Mouse (Mus musculus) embryonic fibroblast, embryonic 13.5 days (primary cell): ENCODE data around the gene Myrf. TPM values are rescaled to one million over a fixed set of nuclear protein-coding genes. Genes with fewer than 3 reads are reported as not detected.

Source experiments
- H3K27ac ChIP-seq: 2 replicates; pipeline ENCODE4 v1.5.1; 2012; ENCODE audit warnings: low read length, control low read depth, inconsistent platforms; ENCODE audit not compliant: insufficient read depth
- H3K4me1 ChIP-seq: 2 replicates; pipeline ENCODE4 v1.6.1; 2011; ENCODE audit warnings: low read length; ENCODE audit not compliant: control insufficient read depth, insufficient read depth
- H3K4me3 ChIP-seq: 2 replicates; pipeline ENCODE4 v1.5.1; 2011; ENCODE audit warnings: mild to moderate bottlenecking, control low read depth, low read length; ENCODE audit not compliant: insufficient read depth
- CTCF ChIP-seq: IDR thresholded peaks from 2 replicates; pipeline ENCODE4 v1.5.1; 2011; ENCODE audit warnings: mild to moderate bottlenecking, control low read depth, low read length, moderate library complexity, borderline replicate concordance; ENCODE audit not compliant: insufficient read depth
- POLR2A ChIP-seq: IDR thresholded peaks from 2 replicates; pipeline ENCODE4 v1.6.1; 2011; ENCODE audit warnings: low read depth, mild to moderate bottlenecking, control low read depth, low read length, moderate library complexity
- polyA plus RNA-seq: library from polyadenylated mRNA; stranded (reverse); fragments of >200 nt; gene quantifications from 2 replicates; pipeline ENCODE4 v1.2.4, GENCODE M21; 2011; ENCODE audit warnings: low read depth; ENCODE audit not compliant: missing spikeins, insufficient read length

Myrf gene
- 2.1 and 2.5 TPM in 2 replicates for polyA plus RNA-seq

DNA sequence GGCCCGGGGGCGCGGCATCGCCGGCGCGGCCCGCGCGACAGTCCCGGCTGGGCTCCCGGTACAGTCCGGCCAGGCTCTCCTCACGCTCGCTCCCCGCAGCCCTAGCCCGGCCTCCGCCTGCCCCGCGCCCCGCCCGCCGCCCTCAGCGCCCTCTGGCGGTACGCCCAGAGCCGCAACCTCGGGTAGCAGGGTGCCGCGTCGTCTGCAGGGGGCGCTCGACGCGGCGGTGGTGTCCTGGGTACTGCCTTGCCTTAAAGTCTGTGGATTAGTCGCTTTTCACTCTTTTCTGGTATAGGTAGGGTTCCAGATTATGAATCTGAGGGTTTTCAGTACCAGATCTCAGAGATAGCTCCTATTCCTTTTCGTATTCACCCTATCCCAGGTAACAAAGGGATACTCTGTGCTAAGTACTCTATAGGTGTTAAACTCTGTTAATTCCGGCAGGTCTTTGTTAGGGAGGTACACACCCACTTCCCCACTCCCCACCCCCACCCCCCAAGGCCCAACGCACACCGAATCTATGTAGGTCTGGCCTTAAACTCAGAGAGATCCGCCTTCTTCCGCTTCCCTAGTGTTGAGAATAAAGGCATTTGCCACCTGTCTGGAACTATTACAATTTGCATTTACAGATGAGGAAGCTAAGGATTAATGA is at the start of gene Myrf:
Myrf (minus strand) TSS at position 95 of the 652 bp plus-strand sequence.
- no peak for TF ChIP-seq POLR2A
- TF ChIP-seq CTCF: peak; percentile 98
- peak within 1 kb of the TSS; percentile 12; the same call in 1 of the 2 replicates for H3K4me3 ChIP-seq
- H3K4me1 ChIP-seq: no peaks in the 10 kb centered on the region
- no peak within 1 kb of the TSS for H3K27ac ChIP-seq

DNA sequence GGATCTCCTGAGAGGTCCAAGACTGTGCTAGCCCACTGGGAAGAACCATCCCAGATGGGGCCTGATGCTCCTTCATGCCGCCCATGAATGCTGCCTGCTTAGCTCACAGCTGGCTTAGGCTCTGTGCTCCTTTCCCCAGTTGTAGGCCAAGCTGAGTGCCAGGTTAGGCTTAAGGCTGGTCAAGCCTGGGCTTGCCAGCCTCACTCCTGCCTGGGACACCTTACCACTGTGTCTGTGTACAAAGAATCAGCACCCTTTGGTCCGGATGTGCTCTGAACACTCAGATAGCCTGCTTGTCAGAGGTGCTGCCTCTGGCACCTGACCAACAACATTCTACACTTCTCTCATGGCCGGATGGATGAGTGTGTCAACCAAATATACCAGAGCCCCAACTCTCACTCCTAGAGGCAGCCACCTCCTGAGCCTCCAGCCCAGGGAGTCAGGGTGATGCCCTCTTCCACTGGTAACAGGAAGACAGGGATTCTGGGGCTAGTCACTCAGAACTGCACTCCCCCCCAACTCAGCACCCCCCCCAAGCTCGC is 49.1 kb upstream of the Myrf start:
- H3K4me1 ChIP-seq: peaks cover 7% of the 10 kb centered on the region
- H3K4me3 ChIP-seq: no peak overlapping the region
- H3K27ac ChIP-seq: peak overlapping the region; percentile 2; the same call in 1 of the 2 replicates
- TF ChIP-seq POLR2A (no peak), CTCF (no peak)

DNA sequence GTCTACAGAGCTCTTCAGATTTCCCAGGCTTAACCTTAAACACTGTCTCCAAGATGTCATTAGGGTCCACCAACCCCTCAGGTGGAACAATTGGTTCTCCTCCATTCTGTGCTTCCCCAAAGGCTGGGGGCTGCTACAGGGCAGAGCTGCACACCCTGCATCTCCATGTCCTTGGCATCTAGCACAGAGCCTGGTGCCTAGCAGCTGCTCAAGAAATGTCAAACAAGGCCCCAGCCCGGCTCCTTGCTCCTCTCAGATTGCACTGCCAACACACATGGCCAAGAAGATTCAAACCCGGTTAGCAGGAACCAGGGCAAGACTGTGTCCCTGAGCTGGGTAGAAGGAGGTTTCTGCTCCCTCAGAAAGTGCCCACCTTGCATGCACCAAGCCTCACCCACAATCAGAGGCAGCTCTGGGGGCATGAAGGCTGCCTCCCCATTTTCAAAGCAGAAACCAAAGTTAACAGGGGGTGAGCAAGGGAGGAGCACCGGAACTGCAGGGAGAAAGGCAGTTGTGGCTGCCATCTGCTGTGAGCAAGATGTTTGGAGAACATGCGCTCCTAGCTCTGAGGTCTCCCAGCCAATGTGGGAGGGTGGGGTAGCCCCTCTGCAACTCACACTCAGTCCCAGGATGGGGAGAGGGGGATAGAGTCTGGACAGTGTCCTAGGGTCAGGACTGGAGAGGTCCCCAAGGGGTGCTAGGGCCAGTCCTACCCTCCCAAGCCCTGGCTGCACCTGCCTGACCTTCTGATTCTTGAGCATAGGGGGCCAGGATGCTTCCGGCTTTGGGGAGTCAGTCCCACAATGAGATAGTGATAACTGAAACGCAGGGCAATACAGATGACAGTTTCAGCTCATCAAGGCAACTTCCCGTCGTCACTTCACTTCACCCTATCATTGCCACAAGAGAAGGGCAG is 47.8 kb upstream of the Myrf start:
- Histone ChIP-seq H3K4me3 (no peak overlapping the region), H3K4me1 (peaks cover 7% of the 10 kb centered on the region), H3K27ac (no peak overlapping the region)
- no peak for TF ChIP-seq POLR2A
- no peak for TF ChIP-seq CTCF

- Histone ChIP-seq H3K4me3 (no peak overlapping the region), H3K27ac (no peak overlapping the region), H3K4me1 (peaks cover 7% of the 10 kb centered on the region)
- TF ChIP-seq POLR2A (no peak), CTCF (no peak)
Measured at GRCm38 (mm10) chr19:10286458-10286872, 45.9 kb upstream of the Myrf start.

GRCm38 (mm10) chr19:10280771-10281540 is 40.4 kb upstream of the Myrf start:
- H3K4me1 ChIP-seq: peaks cover 20% of the 10 kb centered on the region
- no peak overlapping the region for H3K27ac ChIP-seq
- no peak overlapping the region for H3K4me3 ChIP-seq
- TF ChIP-seq CTCF (no peak), POLR2A (no peak)

DNA sequence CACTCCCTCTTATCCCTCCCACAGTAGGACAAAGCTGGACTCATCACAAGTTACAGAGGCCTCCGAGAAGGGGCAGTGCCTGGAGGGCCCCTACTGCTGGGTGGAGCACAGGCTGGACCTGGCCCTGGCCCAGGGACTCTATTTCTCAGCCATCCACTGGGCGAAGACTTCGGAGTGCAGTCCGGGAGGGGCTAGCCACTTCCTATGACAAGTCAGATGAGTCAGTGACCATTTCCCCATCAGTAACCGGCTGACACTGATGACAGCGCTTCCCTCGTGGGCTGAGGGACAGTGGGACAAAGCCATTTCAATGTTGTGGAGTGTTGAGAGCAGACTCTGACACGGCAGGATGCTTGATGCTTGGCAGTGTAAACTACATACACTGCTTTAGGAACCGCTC is 39.1 kb upstream of the Myrf start:
- H3K4me1 ChIP-seq: peaks cover 19% of the 10 kb centered on the region
- H3K4me3 ChIP-seq: no peak overlapping the region
- TF ChIP-seq CTCF (no peak), POLR2A (no peak)
- H3K27ac ChIP-seq: peak overlapping the region; percentile 63

DNA sequence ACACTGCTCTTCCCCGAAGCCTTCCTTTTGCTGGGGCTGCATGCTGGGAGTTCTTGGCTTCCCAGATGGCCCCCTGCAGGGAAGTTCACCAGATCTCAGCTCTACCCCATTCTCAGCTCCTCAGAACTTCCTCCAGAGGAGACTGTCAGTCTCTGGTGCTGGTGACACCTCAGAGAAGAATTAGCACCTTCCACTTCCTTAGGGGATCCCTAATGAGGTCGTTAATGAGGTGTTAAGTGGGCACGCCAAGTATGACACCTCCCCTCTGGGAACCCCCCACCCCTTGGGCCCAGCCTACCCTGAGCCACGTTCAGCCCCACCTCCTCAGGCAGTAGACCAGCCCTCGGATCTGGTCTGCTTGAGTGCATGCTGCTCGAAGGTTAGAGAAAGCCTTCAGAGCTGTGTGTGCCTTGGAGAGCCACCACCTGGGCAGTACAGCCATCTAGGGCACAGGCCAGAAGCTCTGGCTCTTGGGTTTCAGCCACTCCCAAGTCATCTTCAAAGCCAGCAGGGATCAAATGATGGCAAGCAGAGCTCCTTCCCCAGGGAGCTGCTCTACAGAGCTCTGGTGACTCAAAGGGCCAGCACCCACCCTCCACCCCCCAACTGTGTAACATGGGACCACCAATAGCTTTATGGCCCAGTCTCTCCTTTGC is 38.2 kb upstream of the Myrf start:
- TF ChIP-seq CTCF: no peak
- TF ChIP-seq POLR2A: no peak
- no peak overlapping the region for H3K4me3 ChIP-seq
- peaks cover 19% of the 10 kb centered on the region for H3K4me1 ChIP-seq
- H3K27ac ChIP-seq: peak overlapping the region; percentile 62

- TF ChIP-seq POLR2A (no peak), CTCF (no peak)
- peaks cover 21% of the 10 kb centered on the region for H3K4me1 ChIP-seq
- H3K4me3 ChIP-seq: no peak overlapping the region
- H3K27ac ChIP-seq: no peak overlapping the region
Measured at GRCm38 (mm10) chr19:10277759-10278158, 37.2 kb upstream of the Myrf start.

DNA sequence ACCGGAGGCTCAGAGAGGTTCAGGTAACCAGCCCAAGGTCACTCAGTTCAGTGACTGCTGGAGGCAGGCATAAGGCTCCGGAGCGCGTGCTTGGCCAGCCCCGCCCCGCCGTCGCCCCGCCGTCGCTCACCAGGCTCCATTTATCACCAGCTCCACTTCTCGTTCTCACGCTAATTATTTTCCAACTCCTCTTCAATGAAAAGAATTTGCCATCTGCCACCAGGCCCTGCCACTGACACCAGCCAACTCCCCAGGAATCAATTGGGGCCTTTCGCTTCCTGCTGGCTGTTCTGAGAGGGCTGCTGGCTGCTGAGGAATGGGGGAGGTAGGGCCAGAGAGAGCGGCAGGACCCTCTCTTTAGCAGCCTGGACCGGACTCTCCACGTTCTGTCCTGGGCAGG is 36.8 kb upstream of the Myrf start:
- H3K4me3 ChIP-seq: no peak overlapping the region
- TF ChIP-seq POLR2A: no peak
- no peak for TF ChIP-seq CTCF

More for the DNA sequence above, 36.8 kb upstream of the Myrf start:
- peaks cover 24% of the 10 kb centered on the region for H3K4me1 ChIP-seq
- no peak overlapping the region for H3K27ac ChIP-seq
